Mouse (Mus musculus) brain, adult 2 months (tissue): ENCODE results near the gene Dcaf17.

Experiments
- DNase-seq: peaks from one replicate; pipeline ENCODE4 v3.0.0; 2011; ENCODE audit warnings: low read depth, low spot score

Dcaf17 gene

GRCm38 (mm10) chr2:71054716-71055115 lies 412 bp upstream of the Dcaf17 start:
- DNase-seq, result peak; percentile 26

GRCm38 (mm10) chr2:71056115-71056835 lies 1.1 kb downstream of the Dcaf17 start:
- peak; percentile 57 for DNase-seq

GRCm38 (mm10) chr2:71071601-71072000 lies 16.5 kb downstream of the Dcaf17 start:
- no peak for DNase-seq

GRCm38 (mm10) chr2:71073330-71073729 lies 18.2 kb downstream of the Dcaf17 start:
- DNase-seq, result no peak

- DNase-seq, result no peak
Observed at GRCm38 (mm10) chr2:71073828-71074227, 18.7 kb downstream of the Dcaf17 start.

GRCm38 (mm10) chr2:71082416-71082815 lies 27.3 kb downstream of the Dcaf17 start:
- peak; percentile 67 for DNase-seq

- no peak for DNase-seq
Observed at GRCm38 (mm10) chr2:71083454-71084193, 28.5 kb downstream of the Dcaf17 start.

GRCm38 (mm10) chr2:71089766-71090165 lies 34.6 kb downstream of the Dcaf17 start:
- no peak for DNase-seq

GRCm38 (mm10) chr2:71090660-71091445 lies 35.7 kb downstream of the Dcaf17 start:
- DNase-seq, result peak; percentile 16

- no peak for DNase-seq
Observed at GRCm38 (mm10) chr2:71096170-71096569, 41.0 kb downstream of the Dcaf17 start.

- no peak for DNase-seq
Observed at GRCm38 (mm10) chr2:71102621-71103291, 47.6 kb downstream of the Dcaf17 start.

- no peak for DNase-seq
Observed at GRCm38 (mm10) chr2:71103292-71103680, 48.2 kb downstream of the Dcaf17 start.

- DNase-seq, result no peak
Observed at GRCm38 (mm10) chr2:71104696-71105095, 49.6 kb downstream of the Dcaf17 start.

GRCm38 (mm10) chr2:71105469-71106215 lies 50.5 kb downstream of the Dcaf17 start:
- no peak for DNase-seq

- no peak for DNase-seq
Observed at GRCm38 (mm10) chr2:71107225-71107624, 52.1 kb downstream of the Dcaf17 start.

GRCm38 (mm10) chr2:71108541-71108940 lies 53.4 kb downstream of the Dcaf17 start:
- no peak for DNase-seq

GRCm38 (mm10) chr2:71113489-71114171 lies 58.5 kb downstream of the Dcaf17 start:
- no peak for DNase-seq

GRCm38 (mm10) chr2:71116151-71116550 lies 61.0 kb downstream of the Dcaf17 start:
- no peak for DNase-seq

GRCm38 (mm10) chr2:71117797-71118708 lies 62.9 kb downstream of the Dcaf17 start, which contains the start of gene Cybrd1:
TSS of gene Cybrd1 (plus strand) at chr2:71117923.
- no peak for DNase-seq
